ENCODE assay signal across 30 mouse cellular contexts in the genomic region with DNA sequence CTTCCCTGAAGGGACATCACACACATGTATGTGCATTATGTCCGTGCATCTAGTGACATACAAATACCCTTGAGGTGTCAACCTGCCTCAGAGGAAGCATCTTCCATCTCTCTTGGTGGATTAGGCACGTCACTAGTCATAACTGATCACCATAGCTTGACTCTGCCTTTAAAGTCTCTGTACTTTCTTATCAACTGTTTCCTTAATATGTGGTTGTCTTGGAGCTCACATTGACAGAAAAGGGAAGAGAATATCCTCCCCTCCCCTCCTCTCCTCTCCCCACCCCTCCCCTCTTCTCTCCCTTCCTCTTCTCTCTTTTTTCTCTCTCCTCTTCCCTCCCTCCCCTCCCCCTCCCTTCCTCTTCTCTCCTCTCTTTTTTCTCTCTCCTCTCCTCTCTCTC.
"Had no signal": no experiment of that assay in that cellular context is flagged by ENCODE, and none has a peak within 500 bp of the region (broad histone marks: within the 10 kb centered on the region; RNA-seq: fewer than 3 reads in every experiment).

No protein-coding gene starts in this region.

- H3K9ac ChIP-seq: embryonic facial prominence, embryonic 12.5 days; embryonic facial prominence, embryonic 13.5 days; embryonic facial prominence, embryonic 15.5 days; forebrain, embryonic 12.5 days; forebrain, embryonic 13.5 days; forebrain, embryonic 15.5 days; forebrain, postnatal 0 days had no signal

- H3K36me3 ChIP-seq: embryonic facial prominence, embryonic 12.5 days; embryonic facial prominence, embryonic 13.5 days; embryonic facial prominence, embryonic 15.5 days; forebrain, embryonic 10.5 days; forebrain, embryonic 12.5 days; forebrain, embryonic 15.5 days had no signal

- H3K27ac ChIP-seq: embryonic facial prominence, embryonic 10.5 days; embryonic facial prominence, embryonic 12.5 days; forebrain, embryonic 10.5 days; forebrain, embryonic 12.5 days; forebrain, embryonic 13.5 days; forebrain, embryonic 15.5 days; gastrocnemius, adult 2 months; heart, adult 2 months had no signal

- H3K4me2 ChIP-seq: embryonic facial prominence, embryonic 12.5 days; embryonic facial prominence, embryonic 13.5 days; embryonic facial prominence, embryonic 15.5 days; forebrain, embryonic 12.5 days; forebrain, embryonic 13.5 days; forebrain, embryonic 15.5 days had no signal

- H3K4me3 ChIP-seq: embryonic facial prominence, embryonic 10.5 days; embryonic facial prominence, embryonic 12.5 days; embryonic facial prominence, embryonic 13.5 days; embryonic facial prominence, embryonic 15.5 days; erythroblast, embryonic 14.5 days; forebrain, embryonic 10.5 days; forebrain, embryonic 12.5 days; forebrain, embryonic 13.5 days; forebrain, embryonic 15.5 days; gastrocnemius, adult 2 months; heart, adult 2 months had no signal

- DNase-seq: cerebellum, adult 18-20 months; cerebellum, adult 2 months; cerebellum, adult 8-10 months; cerebellum, adult 9-10 months; cerebellum, adult 9-11 months; cerebellum, postnatal 10 days; cerebellum, postnatal 14 days; cerebellum, postnatal 25 days; cerebellum, postnatal 36 days; embryo, embryonic 11 days; forebrain, postnatal 0 days; gastrocnemius, adult 2 months; gastrocnemius, postnatal 10 days; gastrocnemius, postnatal 14 days; gastrocnemius, postnatal 25 days; gastrocnemius, postnatal 36 days; heart, adult 11 months; heart, adult 18-20 months; heart, adult 2 months had no signal

- H3K9me3 ChIP-seq: embryonic facial prominence, embryonic 10.5 days; embryonic facial prominence, embryonic 12.5 days; embryonic facial prominence, embryonic 13.5 days; embryonic facial prominence, embryonic 15.5 days; forebrain, embryonic 10.5 days; forebrain, embryonic 12.5 days; forebrain, embryonic 13.5 days; forebrain, embryonic 15.5 days had no signal

- ATAC-seq: forebrain, embryonic 13.5 days; forebrain, embryonic 14.5 days; forebrain, embryonic 15.5 days; forebrain, embryonic 16.5 days; forebrain, postnatal 0 days had no signal

- H3K4me1 ChIP-seq: embryonic facial prominence, embryonic 12.5 days; forebrain, embryonic 15.5 days had no signal

- H3K27me3 ChIP-seq: embryonic facial prominence, embryonic 12.5 days; embryonic facial prominence, embryonic 13.5 days; embryonic facial prominence, embryonic 15.5 days; forebrain, embryonic 12.5 days; forebrain, embryonic 13.5 days; forebrain, embryonic 15.5 days had no signal
